Mouse (Mus musculus): ENCODE measurements around the gene Ube2d2b.

GRCm38 (mm10) chr5:107855546-107855945, 25.6 kb downstream of the Ube2d2b start:
- TF ChIP-seq CTCF (IDR thresholded peaks at IDR 0.05; ENCODE audit: low read depth, low read length) (no peak), POLR2A (IDR thresholded peaks at IDR 0.05; ENCODE audit: borderline replicate concordance, low read depth, low read length) (no peak)
